Mouse (Mus musculus) limb, embryonic 13.5 days (tissue): ENCODE results near the gene Cd5. TPM values are rescaled to one million over a fixed set of nuclear protein-coding genes. Genes with fewer than 3 reads are reported as not detected.

Experiments
- ATAC-seq: fragments of 200-750 bp; cut with Nextera tagmentation; 2 replicates; pipeline ENCODE4 v1.8.0; 2017; ENCODE audit warnings: low read depth, moderate number of reproducible peaks, moderate TSS enrichment; ENCODE audit not compliant: low FRiP score
- H3K27ac ChIP-seq: fragments of 300-500 bp; sonication (generic); 2 replicates; pipeline ENCODE4 v1.5.1; 2015; ENCODE audit warnings: inconsistent platforms, mild to moderate bottlenecking, moderate library complexity
- H3K27me3 ChIP-seq: fragments of 300-500 bp; sonication (generic); 2 replicates; pipeline ENCODE4 v1.6.1; 2015; ENCODE audit warnings: mild to moderate bottlenecking, inconsistent platforms
- H3K36me3 ChIP-seq: fragments of 300-500 bp; sonication (generic); 2 replicates; pipeline ENCODE4 v1.6.1; 2015; ENCODE audit warnings: inconsistent platforms, mild to moderate bottlenecking, moderate library complexity
- H3K4me1 ChIP-seq: fragments of 300-500 bp; sonication (generic); 2 replicates; pipeline ENCODE4 v1.6.1; 2015; ENCODE audit warnings: inconsistent platforms
- H3K4me2 ChIP-seq: fragments of 300-500 bp; sonication (generic); replicated peaks from 2 replicates; pipeline ENCODE4 v1.6.1; 2015; ENCODE audit warnings: inconsistent platforms, mild to moderate bottlenecking, moderate library complexity
- H3K4me3 ChIP-seq: fragments of 300-500 bp; sonication (generic); 2 replicates; pipeline ENCODE4 v1.5.1; 2015; ENCODE audit warnings: moderate library complexity, mild to moderate bottlenecking, inconsistent platforms
- H3K9ac ChIP-seq: fragments of 300-500 bp; sonication (generic); 2 replicates; pipeline ENCODE4 v1.6.1; 2015; ENCODE audit warnings: mild to moderate bottlenecking, inconsistent platforms
- H3K9me3 ChIP-seq: fragments of 300-500 bp; sonication (generic); 2 replicates; pipeline ENCODE4 v1.6.1; 2016; ENCODE audit warnings: inconsistent platforms
- WGBS: fragments of 180-500 bp; shearing (Covaris S2); methylation state at CpG from one replicate; pipeline ENCODE4 v1.1.7; 2015; 5-methylcytosine and 5-hydroxymethylcytosine counted together
- polyA plus RNA-seq: library from polyadenylated mRNA; unstranded; fragments of >200 nt; fragmentation: Nextera tagmentation; extraction: Ambion mirVana; gene quantifications from 2 replicates; pipeline ENCODE4 v1.2.1, GENCODE M21; 2015

Cd5 gene
- polyA plus RNA-seq, 1 experiment from 2014 or later, result 0.08 TPM

DNA sequence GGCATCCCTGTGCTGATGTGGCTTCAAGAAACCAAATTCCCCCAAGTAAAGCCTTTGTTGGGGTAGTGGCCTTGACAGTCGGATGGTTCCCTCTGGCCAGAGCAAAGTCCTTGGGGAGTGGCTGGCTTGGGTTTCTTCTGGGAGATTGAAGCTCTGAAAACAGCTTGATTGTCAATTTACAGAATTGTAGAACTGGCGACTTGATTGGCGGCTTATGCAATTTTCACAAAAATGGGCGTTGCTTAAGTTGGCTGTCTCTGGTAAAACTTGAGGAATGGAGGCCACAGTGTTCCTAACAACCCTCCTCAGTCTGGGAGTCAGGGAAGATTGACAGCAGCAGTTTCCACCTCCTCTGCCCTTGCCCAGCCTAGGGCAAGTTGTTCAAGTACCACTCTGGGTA is 46.4 kb downstream of the Cd5 start:
- H3K4me1 ChIP-seq, result peaks cover 50% of the 10 kb centered on the region
- no peak for ATAC-seq
- H3K27me3 ChIP-seq, result no peaks in the 10 kb centered on the region
- H3K9ac ChIP-seq, result no peak overlapping the region
- H3K4me3 ChIP-seq, result no peak overlapping the region
- WGBS, result 91% methylated on average over 4 of the region's 4 CpGs
- no peaks in the 10 kb centered on the region for H3K36me3 ChIP-seq
- no peak overlapping the region for H3K4me2 ChIP-seq
- H3K9me3 ChIP-seq, result no peaks in the 10 kb centered on the region
- no peak overlapping the region for H3K27ac ChIP-seq

DNA sequence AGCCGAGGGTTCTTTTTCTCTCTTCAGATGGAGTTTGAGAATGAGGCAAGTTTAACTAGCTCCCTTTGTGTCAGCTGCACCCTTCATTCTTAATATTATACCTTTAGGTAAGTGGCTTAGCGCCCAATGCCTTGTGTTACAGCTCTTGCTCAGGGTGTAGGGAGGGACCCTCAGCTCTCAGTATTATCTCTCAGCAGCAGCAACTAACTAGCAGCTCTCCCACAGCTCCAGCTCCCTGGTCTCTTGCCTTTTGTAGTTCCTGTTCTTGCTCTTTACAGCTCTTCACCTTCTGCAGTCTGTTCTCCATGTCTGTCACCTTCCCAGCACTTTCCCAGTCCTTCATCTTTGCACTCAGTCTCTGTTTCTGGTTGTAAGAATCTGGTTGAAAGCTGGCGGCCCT is 47.1 kb downstream of the Cd5 start:
- Histone ChIP-seq H3K27me3 (no peaks in the 10 kb centered on the region), H3K9me3 (no peaks in the 10 kb centered on the region), H3K4me1 (peaks cover 43% of the 10 kb centered on the region), H3K9ac (no peak overlapping the region), H3K4me3 (no peak overlapping the region), H3K27ac (no peak overlapping the region), H3K4me2 (no peak overlapping the region), H3K36me3 (no peaks in the 10 kb centered on the region)
- no peak for ATAC-seq
- WGBS, result 70% methylated on average over 3 of the region's 3 CpGs

- WGBS, result 90% methylated on average over 4 of the region's 4 CpGs
- Histone ChIP-seq H3K36me3 (no peaks in the 10 kb centered on the region), H3K4me2 (0 out of 2 replicates have a peak overlapping the region, but pooled peaks have one; percentile 25), H3K27me3 (no peaks in the 10 kb centered on the region), H3K4me3 (no peak overlapping the region), H3K4me1 (peaks cover 39% of the 10 kb centered on the region), H3K9ac (no peak overlapping the region), H3K27ac (no peak overlapping the region), H3K9me3 (no peaks in the 10 kb centered on the region)
- no peak for ATAC-seq
Measured at GRCm38 (mm10) chr19:10691121-10691520, 47.7 kb downstream of the Cd5 start.

- peaks cover 33% of the 10 kb centered on the region for H3K4me1 ChIP-seq
- H3K9ac ChIP-seq, result 0 out of 2 replicates have a peak overlapping the region, but pooled peaks have one; percentile 85
- no peaks in the 10 kb centered on the region for H3K27me3 ChIP-seq
- ATAC-seq, result no peak
- WGBS, result 83% methylated on average over 3 of the region's 3 CpGs
- H3K4me2 ChIP-seq, result peak overlapping the region; percentile 83
- no peak overlapping the region; the same call in 1 of the 2 replicates for H3K27ac ChIP-seq
- peak overlapping the region; percentile 79 for H3K4me3 ChIP-seq
- no peaks in the 10 kb centered on the region for H3K9me3 ChIP-seq
- H3K36me3 ChIP-seq, result no peaks in the 10 kb centered on the region
Measured at GRCm38 (mm10) chr19:10690336-10690735, 48.5 kb downstream of the Cd5 start.

- H3K27me3 ChIP-seq, result no peaks in the 10 kb centered on the region
- H3K27ac ChIP-seq, result peak overlapping the region; percentile 95
- 48% methylated on average over 5 of the region's 5 CpGs for WGBS
- no peak for ATAC-seq
- peaks cover 30% of the 10 kb centered on the region for H3K4me1 ChIP-seq
- H3K36me3 ChIP-seq, result no peaks in the 10 kb centered on the region
- H3K9me3 ChIP-seq, result no peaks in the 10 kb centered on the region
- peak overlapping the region; percentile 85 for H3K9ac ChIP-seq
- H3K4me2 ChIP-seq, result peak overlapping the region; percentile 83
- H3K4me3 ChIP-seq, result peak overlapping the region; percentile 79
Measured at GRCm38 (mm10) chr19:10689470-10690166, 49.2 kb downstream of the Cd5 start.

GRCm38 (mm10) chr19:10688537-10689352 is 50.1 kb downstream of the Cd5 start, which contains the start of gene Vps37c:
Gene Vps37c, plus strand, starts transcription at chr19:10688735.
- peak within 1 kb of the TSS; percentile 79 for H3K4me3 ChIP-seq
- peak within 1 kb of the TSS; percentile 83 for H3K4me2 ChIP-seq
- peaks cover 30% of the 10 kb centered on the region for H3K4me1 ChIP-seq
- H3K36me3 ChIP-seq, result no peaks in the 10 kb centered on the region
- no peaks in the 10 kb centered on the region for H3K9me3 ChIP-seq
- H3K27ac ChIP-seq, result peak within 1 kb of the TSS; percentile 95
- no peaks in the 10 kb centered on the region for H3K27me3 ChIP-seq
- H3K9ac ChIP-seq, result peak within 1 kb of the TSS; percentile 85
- peak; percentile 92 for ATAC-seq
- WGBS, result under 1% methylated on average over 74 of the region's 74 CpGs

- no peak overlapping the region for H3K4me3 ChIP-seq
- H3K4me2 ChIP-seq, result no peak overlapping the region
- H3K9me3 ChIP-seq, result no peaks in the 10 kb centered on the region
- no peaks in the 10 kb centered on the region for H3K27me3 ChIP-seq
- no peak overlapping the region for H3K27ac ChIP-seq
- 85% methylated on average over 2 of the region's 2 CpGs for WGBS
- peaks cover 23% of the 10 kb centered on the region for H3K4me1 ChIP-seq
- no peaks in the 10 kb centered on the region for H3K36me3 ChIP-seq
- H3K9ac ChIP-seq, result no peak overlapping the region
- no peak for ATAC-seq
Measured at GRCm38 (mm10) chr19:10685727-10686126, 53.1 kb downstream of the Cd5 start.

- 85% methylated on average over 9 of the region's 9 CpGs for WGBS
- Histone ChIP-seq H3K27ac (no peak overlapping the region), H3K9me3 (no peaks in the 10 kb centered on the region), H3K4me3 (no peak overlapping the region), H3K9ac (no peak overlapping the region), H3K4me1 (peaks cover 17% of the 10 kb centered on the region), H3K4me2 (no peak overlapping the region), H3K36me3 (no peaks in the 10 kb centered on the region), H3K27me3 (no peaks in the 10 kb centered on the region)
- ATAC-seq, result no peak
Measured at GRCm38 (mm10) chr19:10685081-10685480, 53.7 kb downstream of the Cd5 start.

DNA sequence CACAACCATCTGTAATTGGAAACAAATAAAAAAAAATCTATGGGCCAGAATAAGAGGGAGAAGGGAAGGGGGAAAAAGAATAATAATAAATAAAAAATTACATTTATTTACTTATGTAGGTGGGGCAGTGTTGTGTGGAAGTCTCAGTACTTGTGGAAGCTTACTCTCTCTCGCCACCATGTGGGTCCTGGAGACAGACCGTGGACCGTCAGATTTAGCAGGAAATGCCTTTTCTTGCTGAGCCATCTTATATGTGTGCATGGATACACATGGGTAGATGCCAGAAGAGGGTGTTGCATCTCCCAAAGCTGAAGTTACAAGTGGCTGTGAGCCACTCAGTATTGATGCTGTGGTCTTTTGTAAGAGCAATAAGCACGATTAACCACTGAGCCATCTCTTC is 57.2 kb downstream of the Cd5 start:
- H3K9ac ChIP-seq, result no peak overlapping the region
- no peaks in the 10 kb centered on the region for H3K36me3 ChIP-seq
- no peak overlapping the region for H3K4me2 ChIP-seq
- H3K27me3 ChIP-seq, result no peaks in the 10 kb centered on the region
- H3K9me3 ChIP-seq, result no peaks in the 10 kb centered on the region
- no peak overlapping the region for H3K27ac ChIP-seq
- WGBS, result 66% methylated on average over 4 of the region's 4 CpGs
- H3K4me1 ChIP-seq, result peaks cover 5% of the 10 kb centered on the region
- H3K4me3 ChIP-seq, result no peak overlapping the region
- no peak for ATAC-seq

- Histone ChIP-seq H3K27me3 (no peaks in the 10 kb centered on the region), H3K9ac (no peak overlapping the region), H3K4me3 (no peak overlapping the region), H3K4me2 (no peak overlapping the region), H3K4me1 (peaks cover 5% of the 10 kb centered on the region), H3K9me3 (no peaks in the 10 kb centered on the region), H3K27ac (no peak overlapping the region), H3K36me3 (no peaks in the 10 kb centered on the region)
- ATAC-seq, result peak; percentile 39; the same call in 1 of the 2 replicates
- WGBS, result 56% methylated on average over 1 of the region's 1 CpGs
Measured at GRCm38 (mm10) chr19:10678772-10679067, 60.1 kb downstream of the Cd5 start.

DNA sequence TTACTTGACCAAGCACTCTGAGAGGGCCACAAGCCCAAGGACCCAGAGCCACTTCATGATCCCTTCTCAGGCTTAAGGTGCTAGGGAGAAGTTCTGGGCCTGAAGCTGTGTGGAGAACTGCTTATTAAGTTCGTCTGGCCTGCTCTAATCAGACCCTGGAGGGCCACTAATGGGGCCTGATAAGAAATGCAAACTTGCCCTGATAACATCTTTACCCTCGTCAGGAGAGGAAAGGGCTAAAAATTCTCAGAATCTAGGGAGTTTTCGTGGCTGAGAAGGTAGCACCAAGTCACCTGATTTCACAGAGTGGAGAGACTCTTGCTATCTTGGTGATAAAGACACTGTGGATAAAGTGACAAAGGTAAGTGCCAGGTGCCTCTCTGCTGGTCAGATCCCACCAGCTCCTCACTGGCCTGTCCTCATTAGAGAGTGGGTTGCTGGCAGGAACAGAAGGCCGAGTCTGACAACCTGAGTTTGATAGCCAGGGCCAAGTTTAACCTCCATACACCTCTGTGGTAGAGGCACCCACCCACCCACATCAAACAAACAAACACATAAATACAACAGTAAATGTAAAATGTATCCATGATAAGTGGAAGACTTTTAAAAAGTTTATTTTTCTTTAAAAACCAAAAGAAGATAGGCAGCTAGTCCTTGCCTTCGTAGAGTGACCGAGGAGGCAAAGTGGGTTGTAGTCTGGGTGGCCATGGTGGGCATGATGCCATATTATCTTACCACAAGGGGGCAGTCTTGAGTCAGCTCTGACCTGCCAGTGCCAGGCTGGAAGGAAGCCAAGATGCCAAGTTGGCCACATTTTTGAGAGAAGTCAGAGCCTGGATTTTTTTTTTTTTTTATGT is 60.7 kb downstream of the Cd5 start, which contains the start of gene Pga5:
Pga5 (minus strand) TSS at position 157 of the 857 bp plus-strand sequence.
- no peak within 1 kb of the TSS for H3K4me2 ChIP-seq
- no peak within 1 kb of the TSS for H3K4me3 ChIP-seq
- no peaks in the 10 kb centered on the region for H3K36me3 ChIP-seq
- H3K27me3 ChIP-seq, result no peaks in the 10 kb centered on the region
- peak; percentile 34; the same call in 1 of the 2 replicates for ATAC-seq
- no peak within 1 kb of the TSS for H3K9ac ChIP-seq
- 39% methylated on average over 6 of the region's 6 CpGs for WGBS
- H3K27ac ChIP-seq, result no peak within 1 kb of the TSS
- peaks cover 5% of the 10 kb centered on the region for H3K4me1 ChIP-seq
- H3K9me3 ChIP-seq, result no peaks in the 10 kb centered on the region

DNA sequence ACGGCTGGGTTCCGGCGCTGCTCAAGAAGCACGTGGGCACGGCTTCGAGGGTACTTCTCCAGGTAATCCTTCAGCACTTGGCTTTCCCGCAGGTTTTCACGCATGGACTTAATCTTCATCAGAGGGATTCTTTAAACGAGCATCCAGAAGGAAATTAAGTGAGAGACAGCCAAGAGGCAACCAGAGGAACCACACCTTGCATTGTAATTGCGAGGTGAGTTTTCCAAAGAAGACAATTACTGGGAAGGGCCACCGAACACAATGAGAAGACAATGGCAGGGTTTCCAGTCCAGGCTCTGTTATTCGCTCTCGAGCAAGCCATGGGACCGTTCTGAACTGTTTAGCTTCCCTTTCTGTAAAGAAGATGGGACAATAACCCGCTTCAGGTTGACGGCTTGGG is 62.1 kb downstream of the Cd5 start:
- H3K27me3 ChIP-seq, result no peaks in the 10 kb centered on the region
- no peak overlapping the region for H3K4me3 ChIP-seq
- peaks cover 5% of the 10 kb centered on the region for H3K4me1 ChIP-seq
- H3K9me3 ChIP-seq, result no peaks in the 10 kb centered on the region
- no peak overlapping the region for H3K4me2 ChIP-seq
- no peaks in the 10 kb centered on the region for H3K36me3 ChIP-seq
- H3K27ac ChIP-seq, result no peak overlapping the region
- H3K9ac ChIP-seq, result no peak overlapping the region
- ATAC-seq, result no peak
- 83% methylated on average over 16 of the region's 16 CpGs for WGBS
